Comparison of ENCODE assay signal across 29 mouse cellular contexts in the genomic region with DNA sequence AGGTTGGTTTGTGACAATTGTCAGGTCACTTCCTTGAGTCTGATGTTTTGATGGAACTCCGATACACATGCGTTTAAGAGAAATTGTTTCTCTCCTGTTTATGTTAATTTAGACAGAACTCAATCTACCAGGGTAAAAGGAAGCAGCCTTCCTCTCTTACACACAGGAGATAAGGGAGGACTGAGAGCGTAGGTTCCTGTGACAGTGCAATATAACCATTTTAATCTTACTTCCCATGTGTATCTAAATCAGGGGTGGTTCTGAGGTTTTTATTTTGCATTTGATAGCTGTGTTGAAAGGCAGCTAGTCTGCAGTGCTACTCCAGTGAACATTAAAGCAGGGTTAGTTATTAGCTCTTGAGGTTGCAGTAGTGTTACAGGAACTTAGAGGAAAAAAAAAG. TPM values are rescaled to one million over a fixed set of nuclear protein-coding genes. Genes with fewer than 3 reads are reported as not detected.
DNase-seq lines count a peak whose midpoint lies in the region; ATAC-seq and TF ChIP-seq lines count a peak whose summit lies in the region.
"Had no signal": no experiment of that assay in that cellular context is flagged by ENCODE, and none has a peak within 500 bp of the region (broad histone marks: within the 10 kb centered on the region; RNA-seq: fewer than 3 reads in every experiment).

No protein-coding gene starts in this region.

- H3K4me1 ChIP-seq in kidney, embryonic 15.5 days, result no peaks in the 10 kb centered on the region
- peaks cover 13% of the 10 kb centered on the region for H3K4me1 ChIP-seq in kidney, adult 2 months (ENCODE audit: control insufficient read depth, insufficient read depth, low read length)
- peaks cover 13% of the 10 kb centered on the region for H3K4me1 ChIP-seq in G1E (ENCODE audit: insufficient read depth, low read depth, low read length)
- no peaks in the 10 kb centered on the region for H3K4me1 ChIP-seq in hindbrain, embryonic 12.5 days
- no peaks in the 10 kb centered on the region for H3K4me1 ChIP-seq in forebrain, embryonic 14.5 days (ENCODE audit: control insufficient read depth, insufficient read depth, low read length)
- H3K4me1 ChIP-seq: embryonic facial prominence, embryonic 13.5 days; forebrain, embryonic 10.5 days; limb, embryonic 10.5 days; limb, embryonic 15.5 days; midbrain, embryonic 12.5 days; neural tube, embryonic 13.5 days had no signal

- DNase-seq in kidney, adult 2 months, result no peak
- DNase-seq in G1E (ENCODE audit: low spot score), result no peak
- DNase-seq in forebrain, embryonic 14.5 days (ENCODE audit: low spot score), result no peak
- no peak for DNase-seq in heart, adult 11 months
- DNase-seq: adrenal gland, postnatal 25 days; cerebellum, adult 11-12 months; cerebellum, adult 9-11 months; gastrocnemius, adult 2 months; heart, postnatal 14 days; kidney, adult 18-20 months; kidney, postnatal 14 days; lung, adult 2 months; lung, postnatal 10 days; thymus, postnatal 14 days had no signal

- no peaks in the 10 kb centered on the region for H3K9me3 ChIP-seq in kidney, embryonic 15.5 days (replicated peaks)
- no peaks in the 10 kb centered on the region for H3K9me3 ChIP-seq in G1E (replicated peaks)
- no peaks in the 10 kb centered on the region for H3K9me3 ChIP-seq in hindbrain, embryonic 12.5 days (replicated peaks)
- H3K9me3 ChIP-seq in forebrain, embryonic 14.5 days (replicated peaks; ENCODE audit: control insufficient read depth, low read length), result no peaks in the 10 kb centered on the region
- H3K9me3 ChIP-seq: embryonic facial prominence, embryonic 13.5 days; forebrain, embryonic 10.5 days; limb, embryonic 10.5 days; limb, embryonic 15.5 days; midbrain, embryonic 12.5 days; neural tube, embryonic 13.5 days had no signal

- no peak for ATAC-seq in kidney, embryonic 15.5 days (replicated peaks; ENCODE audit: low FRiP score)
- ATAC-seq in G1E (ENCODE audit: extremely low read depth, insufficient number of reproducible peaks, low FRiP score, poor library complexity, severe bottlenecking), result 0 out of 2 replicates have a peak, but pooled peaks have one; percentile 41
- ATAC-seq in hematopoietic stem cell, adult 5-6 weeks (replicated peaks in 1 of 2; ENCODE audit: insufficient read depth in 1 of 2, low FRiP score in 2 of 2, low TSS enrichment in 1 of 2, low read depth in 1 of 2, poor library complexity in 2 of 2, severe bottlenecking in 2 of 2), result peak; percentile 42 to 60; a peak in 3 of 4 replicates
- peak; percentile 94 for ATAC-seq in megakaryocyte-erythroid progenitor cell, adult 5-6 weeks (replicated peaks; ENCODE audit: low FRiP score, low TSS enrichment, poor library complexity, severe bottlenecking)
- ATAC-seq in hindbrain, embryonic 12.5 days (ENCODE audit: low FRiP score), result no peak
- no peak for ATAC-seq in forebrain, embryonic 14.5 days
- ATAC-seq: forebrain, embryonic 16.5 days; hindbrain, postnatal 0 days; Patski had no signal

- H3K4me2 ChIP-seq in kidney, embryonic 15.5 days, result no peak overlapping the region
- no peak overlapping the region for H3K4me2 ChIP-seq in hindbrain, embryonic 12.5 days (replicated peaks)
- H3K4me2 ChIP-seq in forebrain, embryonic 14.5 days (ENCODE audit: low read length), result no peak overlapping the region
- H3K4me2 ChIP-seq: embryonic facial prominence, embryonic 13.5 days; limb, embryonic 15.5 days; midbrain, embryonic 12.5 days; neural tube, embryonic 13.5 days had no signal

- TF ChIP-seq POLR2A in kidney, adult 2 months (IDR thresholded peaks at IDR 0.05; ENCODE audit: low read depth, low read length), result no peak

- WGBS in kidney, embryonic 15.5 days, result 69% methylated on average over 3 of the region's 3 CpGs
- 54% methylated on average over 3 of the region's 3 CpGs for WGBS in kidney, adult 2 months
- 83% methylated on average over 3 of the region's 3 CpGs for WGBS in hindbrain, embryonic 12.5 days
- WGBS in forebrain, embryonic 14.5 days, result 93% methylated on average over 3 of the region's 3 CpGs

- peaks cover 6% of the 10 kb centered on the region for H3K36me3 ChIP-seq in kidney, embryonic 15.5 days
- H3K36me3 ChIP-seq in kidney, adult 2 months (ENCODE audit: control insufficient read depth, insufficient read depth, low read length), result peaks cover 2% of the 10 kb centered on the region; the same call in 1 of the 2 replicates
- H3K36me3 ChIP-seq in G1E (replicated peaks), result peaks cover 2% of the 10 kb centered on the region
- H3K36me3 ChIP-seq in hindbrain, embryonic 12.5 days, result no peaks in the 10 kb centered on the region
- H3K36me3 ChIP-seq in forebrain, embryonic 14.5 days (ENCODE audit: control insufficient read depth, insufficient read depth, low read length), result peaks cover 7% of the 10 kb centered on the region; the same call in 1 of the 2 replicates
- H3K36me3 ChIP-seq: midbrain, embryonic 12.5 days had no signal

- no peak overlapping the region for H3K9ac ChIP-seq in kidney, embryonic 15.5 days
- no peak overlapping the region for H3K9ac ChIP-seq in hindbrain, embryonic 12.5 days
- no peak overlapping the region for H3K9ac ChIP-seq in forebrain, embryonic 14.5 days (ENCODE audit: low read length)
- H3K9ac ChIP-seq: embryonic facial prominence, embryonic 13.5 days; limb, embryonic 15.5 days; liver, embryonic 14.5 days; midbrain, embryonic 12.5 days; neural tube, embryonic 13.5 days had no signal

- no peak for TF ChIP-seq CTCF in kidney, adult 2 months (conservative IDR thresholded peaks at IDR 0.05; ENCODE audit: insufficient read depth, insufficient read length, low read depth, low read length)
- TF ChIP-seq CTCF in G1E (IDR thresholded peaks at IDR 0.05; ENCODE audit: low read depth, low read length), result no peak

- H3K27me3 ChIP-seq in kidney, embryonic 15.5 days, result no peaks in the 10 kb centered on the region
- H3K27me3 ChIP-seq in kidney, adult 2 months (replicated peaks; ENCODE audit: control insufficient read depth, insufficient read depth, low read length), result no peaks in the 10 kb centered on the region
- H3K27me3 ChIP-seq in G1E (ENCODE audit: insufficient read depth, low read length), result no peaks in the 10 kb centered on the region
- H3K27me3 ChIP-seq in hindbrain, embryonic 12.5 days, result no peaks in the 10 kb centered on the region
- no peaks in the 10 kb centered on the region for H3K27me3 ChIP-seq in forebrain, embryonic 14.5 days (replicated peaks; ENCODE audit: control insufficient read depth, insufficient read depth, low read length)
- H3K27me3 ChIP-seq: embryonic facial prominence, embryonic 13.5 days; limb, embryonic 15.5 days; midbrain, embryonic 12.5 days; neural tube, embryonic 13.5 days; Patski had no signal

- no peak overlapping the region for H3K4me3 ChIP-seq in kidney, embryonic 15.5 days (replicated peaks)
- H3K4me3 ChIP-seq in kidney, adult 2 months (ENCODE audit: insufficient read depth, low read depth, low read length), result no peak overlapping the region
- no peak overlapping the region for H3K4me3 ChIP-seq in G1E (ENCODE audit: low read depth, low read length)
- no peak overlapping the region for H3K4me3 ChIP-seq in hindbrain, embryonic 12.5 days
- H3K4me3 ChIP-seq in forebrain, embryonic 14.5 days (ENCODE audit: low read depth, low read length), result no peak overlapping the region
- H3K4me3 ChIP-seq: embryonic facial prominence, embryonic 13.5 days; forebrain, embryonic 10.5 days; gastrocnemius, adult 2 months; limb, embryonic 10.5 days; limb, embryonic 15.5 days; midbrain, embryonic 12.5 days; neural tube, embryonic 13.5 days had no signal

- peak overlapping the region; percentile 18; the same call in 1 of the 2 replicates for H3K27ac ChIP-seq in kidney, embryonic 15.5 days
- no peak overlapping the region for H3K27ac ChIP-seq in kidney, adult 2 months (ENCODE audit: insufficient read depth, low read depth, low read length)
- H3K27ac ChIP-seq in hindbrain, embryonic 12.5 days, result no peak overlapping the region
- no peak overlapping the region for H3K27ac ChIP-seq in forebrain, embryonic 14.5 days (ENCODE audit: low read depth, low read length)
- H3K27ac ChIP-seq: embryonic facial prominence, embryonic 13.5 days; forebrain, embryonic 10.5 days; gastrocnemius, adult 2 months; hindbrain, postnatal 0 days; limb, embryonic 10.5 days; limb, embryonic 15.5 days; liver, embryonic 14.5 days; macrophage; midbrain, embryonic 12.5 days; neural tube, embryonic 13.5 days had no signal

RNA-seq across cellular contexts. Expression of a gene that starts 20.0 kb away (rescaled TPM):
- 11.5 and 11.8 TPM in 2 replicates for polyA plus RNA-seq in kidney, embryonic 15.5 days (2015; fragmentation: Nextera tagmentation; extraction: Ambion mirVana)
- 7.6 and 8.3 TPM in 2 replicates for polyA plus RNA-seq in kidney, adult 2 months (2012; rRNA removed)
- total RNA-seq in G1E (2014; fragmentation: Nextera tagmentation) (3.9 and 5.7 TPM in 2 replicates), G1E (2017) (6.3 and 6.7 TPM in 2 replicates)
- polyA plus RNA-seq in G1E (2012), result 0.20 and 0.21 TPM in 2 replicates
- 12.5 TPM in 2 replicates for total RNA-seq in hematopoietic stem cell, adult 5-6 weeks (2017)
- total RNA-seq in megakaryocyte-erythroid progenitor cell, adult 5-6 weeks (2014; fragmentation: Nextera tagmentation), result 3.4 and 4.3 TPM in 2 replicates
- total RNA-seq in megakaryocyte-erythroid progenitor cell, adult 5-6 weeks (2017), result 21.0 and 35.9 TPM in 2 replicates
- polyA plus RNA-seq in hindbrain, embryonic 12.5 days (2016; fragmentation: Nextera tagmentation; extraction: Ambion mirVana), result 13.5 and 13.7 TPM in 2 replicates
- polyA plus RNA-seq in forebrain, embryonic 14.5 days (2014; fragmentation: Nextera tagmentation; extraction: Ambion mirVana), result 7.3 and 9.9 TPM in 2 replicates

RNA-seq across cellular contexts. Expression of a gene that starts 20.1 kb away (rescaled TPM):
- polyA plus RNA-seq in kidney, embryonic 15.5 days (2015; fragmentation: Nextera tagmentation; extraction: Ambion mirVana), result 636 and 660 TPM in 2 replicates
- 970 and 1,136 TPM in 2 replicates for polyA plus RNA-seq in kidney, adult 2 months (2012; rRNA removed)
- total RNA-seq in G1E (2014; fragmentation: Nextera tagmentation), result 114 and 157 TPM in 2 replicates
- 130 and 168 TPM in 2 replicates for total RNA-seq in G1E (2017)
- polyA plus RNA-seq in G1E (2012), result 9.9 and 10.3 TPM in 2 replicates
- total RNA-seq in hematopoietic stem cell, adult 5-6 weeks (2017), result 99.2 and 183 TPM in 2 replicates
- 83.2 and 150 TPM in 2 replicates for total RNA-seq in megakaryocyte-erythroid progenitor cell, adult 5-6 weeks (2014; fragmentation: Nextera tagmentation)
- total RNA-seq in megakaryocyte-erythroid progenitor cell, adult 5-6 weeks (2017), result 78.4 and 78.9 TPM in 2 replicates
- 319 and 351 TPM in 2 replicates for polyA plus RNA-seq in hindbrain, embryonic 12.5 days (2016; fragmentation: Nextera tagmentation; extraction: Ambion mirVana)
- polyA plus RNA-seq in forebrain, embryonic 14.5 days (2014; fragmentation: Nextera tagmentation; extraction: Ambion mirVana), result 547 and 566 TPM in 2 replicates

Comparison
In these comparisons a context has a peak if more than half of its experiments do, and no peak if none do; other contexts are left out.
1. ATAC-seq: peak in G1E (single experiment), hematopoietic stem cell, adult 5-6 weeks (2 of 2) and megakaryocyte-erythroid progenitor cell, adult 5-6 weeks (single experiment); none in kidney, embryonic 15.5 days (single experiment), hindbrain, embryonic 12.5 days (single experiment) and forebrain, embryonic 14.5 days (single experiment).
2. RNA of a gene that starts 20.1 kb away (polyA plus RNA-seq): 970 to 1,136 TPM in kidney, adult 2 months, 636 to 660 TPM in kidney, embryonic 15.5 days, 547 to 566 TPM in forebrain, embryonic 14.5 days and 319 to 351 TPM in hindbrain, embryonic 12.5 days; 9.9 to 10.3 TPM in G1E; every median in the first group is over 10 times any median in the second.